Mouse (Mus musculus): Measurements from ENCODE around the gene BC035947.
A peak's percentile ranks its signal among the peaks of the same experiment; 100 is the strongest.
"Not testable (repeated sequence)": the region's sequence is repeated elsewhere in the genome, so short reads cannot be mapped to it uniquely, and the experiment has no call there.

Gene BC035947

DNA sequence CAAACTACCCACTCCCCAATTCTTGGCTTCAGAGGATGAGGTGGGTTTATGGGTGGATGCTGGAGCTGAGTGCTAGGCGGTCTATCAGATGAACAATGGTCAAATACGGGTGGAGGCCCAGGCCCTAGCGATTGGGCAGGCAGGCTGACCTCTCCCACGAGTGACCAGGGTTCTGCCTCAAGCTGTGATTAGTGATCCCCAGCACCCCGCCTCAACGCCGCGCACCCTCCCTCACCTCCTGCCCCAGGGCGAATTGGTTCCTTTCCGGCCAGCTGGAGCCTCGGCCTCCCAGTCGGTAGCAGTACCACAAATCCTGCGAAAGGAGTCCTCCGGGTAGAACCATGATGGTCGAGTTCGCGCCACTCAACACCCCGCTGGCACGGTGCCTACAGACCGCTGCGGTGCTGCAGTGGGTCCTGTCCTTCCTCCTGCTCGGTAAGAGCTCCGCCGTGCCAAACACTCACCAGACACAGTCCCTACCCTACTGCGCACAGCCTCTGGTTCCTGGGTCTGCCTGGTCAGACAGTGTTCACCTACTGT is at the start of gene BC035947:
Gene BC035947, minus strand, starts transcription at position 538 of the 540 bp plus-strand sequence.
- peak; percentile 65 for DNase-seq

DNA sequence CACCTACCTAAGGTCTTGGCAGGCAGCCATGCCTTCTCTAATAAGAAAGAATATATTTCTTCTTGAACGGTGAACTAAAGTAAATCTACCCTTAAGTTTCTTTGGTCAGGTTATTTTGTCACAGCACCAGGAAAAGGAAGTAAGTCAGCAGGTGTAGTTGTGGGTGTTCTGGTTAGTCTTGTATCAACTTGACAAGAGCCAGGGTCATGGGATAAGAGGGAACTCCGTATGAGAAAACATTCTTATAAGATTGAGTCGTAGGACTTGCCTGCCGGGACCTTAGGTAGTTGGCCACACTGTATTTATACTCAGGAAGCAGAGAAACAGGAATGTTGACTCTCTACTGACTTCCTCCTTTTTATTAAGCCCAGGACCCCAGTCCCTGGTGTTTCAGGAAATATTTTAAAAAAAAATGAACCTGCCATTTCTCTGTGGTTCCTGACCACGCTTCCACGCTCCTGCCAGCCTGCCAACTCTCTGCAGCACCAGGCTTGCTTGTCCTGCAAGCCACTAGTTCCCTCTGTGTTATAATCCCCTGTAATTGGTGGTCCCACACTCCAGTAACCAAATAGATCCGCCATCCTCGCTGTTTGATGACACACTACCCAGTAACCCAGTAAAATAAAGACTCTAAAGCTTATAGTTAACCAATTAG is 42.2 kb upstream of the BC035947 start:
- no peak for DNase-seq

DNA sequence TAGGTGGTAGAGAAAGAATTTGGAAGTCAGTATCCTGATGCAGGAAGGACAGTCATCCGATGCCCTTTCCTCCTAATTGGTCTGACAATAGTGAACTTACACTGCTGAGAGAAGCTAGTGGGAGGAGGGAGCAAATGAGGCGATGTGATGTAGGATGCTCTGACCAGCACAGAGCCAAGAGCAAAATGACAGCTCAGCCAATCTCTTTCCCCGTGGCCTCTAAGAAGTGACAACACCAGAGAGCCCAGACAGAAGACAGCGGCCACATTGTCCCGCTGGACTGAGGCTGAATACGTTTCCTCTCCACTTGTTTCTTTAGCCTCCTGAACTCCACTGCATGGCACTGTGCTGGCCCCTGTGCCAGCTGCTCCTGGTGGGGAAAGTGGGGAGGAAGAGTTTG is 37.0 kb upstream of the BC035947 start:
- no peak for DNase-seq

DNA sequence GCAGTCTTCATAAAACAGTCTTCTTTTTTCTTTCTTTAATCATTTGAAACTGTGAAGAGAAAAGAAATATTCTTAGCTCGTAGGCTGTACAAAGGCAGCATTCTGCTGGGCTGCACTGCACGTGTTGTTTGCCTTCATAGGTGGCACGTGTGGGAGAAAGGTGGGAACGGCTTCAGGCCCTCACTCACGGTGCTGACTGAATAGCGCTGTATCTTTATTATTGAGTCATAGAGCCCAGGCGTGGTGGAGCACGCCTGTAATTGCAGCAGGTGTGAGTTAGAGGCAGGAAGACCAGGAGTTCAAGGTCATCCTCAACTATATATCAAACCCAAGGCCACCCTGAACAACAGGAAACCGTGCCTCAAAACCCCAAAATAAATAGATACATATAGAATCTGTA is 34.3 kb upstream of the BC035947 start:
- no peak for DNase-seq

DNA sequence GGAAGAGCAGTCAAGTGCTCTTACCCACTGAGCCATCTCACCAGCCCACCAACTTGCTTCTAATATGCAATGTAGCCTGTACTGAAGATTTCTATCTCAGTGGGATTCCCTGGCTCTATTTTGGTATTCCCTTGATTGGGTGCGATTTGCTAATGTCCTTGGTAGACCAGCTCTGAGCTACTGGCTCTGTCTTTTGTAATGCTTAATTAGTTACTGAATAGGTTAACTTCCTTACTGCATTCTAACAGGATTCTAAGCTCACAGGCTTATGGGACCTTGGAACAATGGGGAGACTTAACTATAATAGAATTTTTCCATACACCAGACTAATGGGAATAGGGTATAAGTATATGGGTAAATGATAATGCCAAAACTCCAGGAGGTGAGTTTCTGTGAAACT is 31.7 kb upstream of the BC035947 start:
- not testable (repeated sequence) for DNase-seq

DNA sequence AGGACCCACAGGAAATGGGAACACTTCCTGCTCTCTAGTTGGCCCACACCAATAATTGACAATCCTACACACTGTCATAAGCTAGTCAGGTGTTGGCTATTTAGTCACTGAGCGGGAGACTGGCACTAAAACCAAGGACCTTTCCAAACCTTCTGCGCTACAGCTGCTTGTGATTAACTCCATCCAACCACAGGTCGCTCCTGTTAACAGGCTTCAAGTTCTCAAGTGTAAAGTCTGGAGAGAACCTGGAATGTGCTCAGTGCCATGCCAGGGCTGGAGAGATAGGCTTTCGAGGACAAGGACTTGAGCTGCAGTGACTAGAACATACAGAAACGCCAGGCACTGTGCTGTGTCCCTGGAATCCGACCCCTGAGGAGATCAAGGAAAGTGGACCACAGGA is 27.2 kb upstream of the BC035947 start:
- no peak for DNase-seq

DNA sequence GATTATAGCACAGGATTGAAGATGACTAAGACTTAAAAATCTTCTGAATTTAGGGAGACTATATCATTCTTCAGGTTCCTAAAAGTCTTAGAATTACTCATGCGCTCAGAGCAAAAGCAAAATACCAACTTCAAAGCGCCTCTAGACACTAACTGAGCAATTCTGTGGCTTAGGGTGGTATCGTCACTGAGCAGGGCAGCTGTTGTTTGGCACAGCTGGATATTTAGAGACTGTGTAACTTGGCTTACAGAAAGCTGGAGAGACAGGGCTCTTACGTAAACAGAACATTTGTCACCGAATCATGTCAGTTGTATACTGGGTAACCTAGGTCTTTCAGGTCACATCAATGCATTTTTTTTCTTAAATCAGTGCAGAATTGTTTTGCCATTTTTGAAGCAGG is 26.4 kb upstream of the BC035947 start:
- no peak for DNase-seq

DNA sequence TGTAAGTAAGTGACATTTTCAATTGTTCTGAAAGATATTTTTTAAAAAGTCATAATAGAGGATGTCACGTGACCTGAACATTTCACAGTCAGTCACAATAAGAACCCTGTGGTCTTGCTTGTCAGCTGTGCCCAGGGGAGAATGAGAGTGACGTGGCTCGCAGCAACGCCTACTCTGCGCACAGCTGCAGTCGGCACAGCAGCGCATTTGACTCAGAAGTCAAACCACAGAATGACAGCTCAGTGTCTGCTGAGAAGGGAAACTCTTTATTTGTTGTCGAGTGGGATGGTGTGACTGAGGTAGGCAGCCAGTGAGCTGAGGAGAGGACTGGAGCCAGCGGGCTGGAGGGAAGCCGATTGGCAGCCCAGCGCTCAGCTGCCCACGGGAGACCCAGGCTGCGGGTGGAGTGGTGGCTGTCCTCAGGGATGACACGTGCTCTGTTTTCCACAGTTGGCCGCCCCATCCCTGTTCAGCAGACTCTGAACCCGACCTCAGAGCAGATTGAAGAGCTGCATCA is 25.6 kb upstream of the BC035947 start:
- peak; percentile 27 for DNase-seq

DNA sequence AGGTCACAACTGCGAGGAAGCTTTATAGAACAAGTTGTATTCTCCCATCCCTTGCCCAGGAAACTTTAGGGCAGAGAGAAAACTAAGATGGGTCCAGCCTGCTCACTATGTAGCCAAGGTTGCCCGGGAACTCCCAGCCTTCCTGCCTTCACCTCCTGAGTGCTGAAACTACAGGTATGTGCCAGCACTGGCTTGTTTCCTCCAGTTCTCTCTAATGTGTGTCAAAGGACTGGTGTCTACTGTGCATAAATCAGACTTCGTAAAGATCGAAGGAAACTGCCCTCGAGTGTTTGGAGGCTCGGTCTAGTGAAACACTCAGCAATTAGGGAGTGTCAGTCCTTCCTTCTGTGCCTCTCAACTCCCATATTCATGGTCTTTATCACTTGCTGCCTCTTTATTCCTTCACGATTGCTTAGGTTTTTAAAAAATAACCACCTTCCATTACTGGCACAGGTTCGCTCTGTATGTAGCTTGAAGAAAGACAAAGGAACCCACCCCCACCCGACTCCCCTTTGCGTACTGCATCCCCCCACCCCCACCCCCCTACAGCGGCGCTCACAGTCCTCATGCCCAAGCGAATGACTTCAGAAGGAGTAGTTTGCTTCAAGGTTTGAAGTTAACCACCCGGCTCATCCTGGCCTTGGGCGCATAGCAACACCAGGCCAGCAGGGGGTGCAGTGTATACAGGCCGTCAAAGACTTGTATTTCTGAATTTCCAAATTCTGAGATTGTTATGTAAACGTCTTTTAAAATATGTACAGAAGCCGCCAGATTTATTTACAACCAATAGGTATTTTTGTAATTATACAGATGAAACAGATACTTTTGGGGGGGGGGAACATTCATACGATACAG is 24.6 kb upstream of the BC035947 start:
- DNase-seq = peak; percentile 80

DNA sequence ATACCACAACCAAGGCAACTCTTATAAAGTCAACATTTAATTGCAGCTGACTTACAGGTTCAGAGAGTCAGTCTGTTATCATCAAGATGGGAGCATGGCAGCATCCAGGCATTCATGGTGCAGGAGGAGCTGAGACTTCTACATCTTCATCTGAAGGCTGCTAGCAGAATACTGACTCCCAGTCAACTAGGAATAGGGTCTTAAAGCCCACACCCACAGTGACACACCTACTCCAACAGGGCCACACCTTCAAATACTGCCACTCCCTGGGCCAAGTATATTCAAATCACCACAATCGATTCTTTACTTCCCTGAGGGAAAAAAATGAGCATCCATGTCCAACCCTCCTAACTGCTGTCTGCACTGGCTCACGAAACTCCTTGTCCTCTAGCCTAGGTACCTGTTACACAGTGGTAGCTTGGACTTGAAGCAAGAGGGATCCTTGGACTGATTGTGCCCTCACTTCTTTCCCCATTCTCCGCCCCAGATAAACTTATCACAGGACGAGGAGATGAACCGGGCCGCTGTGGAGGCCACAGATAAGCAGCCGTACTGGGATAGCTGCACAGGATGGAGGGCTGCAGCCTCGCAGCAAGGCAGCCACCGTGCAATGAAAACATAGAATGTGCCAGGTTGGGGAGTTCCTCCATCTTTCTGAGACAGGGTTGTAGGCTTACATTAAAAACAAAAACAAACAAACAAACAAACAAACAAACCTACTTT is 22.6 kb upstream of the BC035947 start:
- DNase-seq = no peak

DNA sequence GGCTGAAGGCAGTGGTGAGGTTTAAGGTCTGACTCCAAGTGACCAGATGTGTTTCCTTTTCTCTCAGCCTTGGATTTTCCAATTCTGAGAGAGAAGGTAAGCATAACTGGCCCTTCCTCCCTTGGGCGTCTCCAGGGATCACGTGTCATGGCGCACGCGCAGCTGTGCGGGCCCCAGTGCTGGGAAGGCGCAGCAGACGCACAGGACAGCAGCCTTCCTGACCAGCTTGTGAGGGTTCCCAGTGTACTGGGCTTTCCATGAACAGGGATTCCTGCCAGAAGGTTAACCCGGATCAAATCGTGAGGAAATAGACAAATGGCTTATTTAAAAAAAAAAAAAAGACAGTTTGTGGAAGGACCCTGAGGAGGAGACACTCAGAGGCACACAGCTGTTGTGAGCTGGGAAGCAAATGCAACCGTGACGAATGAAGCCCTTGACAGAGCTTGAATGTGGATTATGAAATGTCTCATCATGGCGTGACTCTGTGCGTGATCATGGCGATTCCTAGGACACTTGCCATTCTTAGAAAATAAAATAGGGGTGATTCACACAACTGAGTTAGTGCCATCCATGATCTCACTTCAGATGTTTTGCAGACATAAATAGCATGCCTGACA is 20.3 kb upstream of the BC035947 start:
- DNase-seq = no peak

DNA sequence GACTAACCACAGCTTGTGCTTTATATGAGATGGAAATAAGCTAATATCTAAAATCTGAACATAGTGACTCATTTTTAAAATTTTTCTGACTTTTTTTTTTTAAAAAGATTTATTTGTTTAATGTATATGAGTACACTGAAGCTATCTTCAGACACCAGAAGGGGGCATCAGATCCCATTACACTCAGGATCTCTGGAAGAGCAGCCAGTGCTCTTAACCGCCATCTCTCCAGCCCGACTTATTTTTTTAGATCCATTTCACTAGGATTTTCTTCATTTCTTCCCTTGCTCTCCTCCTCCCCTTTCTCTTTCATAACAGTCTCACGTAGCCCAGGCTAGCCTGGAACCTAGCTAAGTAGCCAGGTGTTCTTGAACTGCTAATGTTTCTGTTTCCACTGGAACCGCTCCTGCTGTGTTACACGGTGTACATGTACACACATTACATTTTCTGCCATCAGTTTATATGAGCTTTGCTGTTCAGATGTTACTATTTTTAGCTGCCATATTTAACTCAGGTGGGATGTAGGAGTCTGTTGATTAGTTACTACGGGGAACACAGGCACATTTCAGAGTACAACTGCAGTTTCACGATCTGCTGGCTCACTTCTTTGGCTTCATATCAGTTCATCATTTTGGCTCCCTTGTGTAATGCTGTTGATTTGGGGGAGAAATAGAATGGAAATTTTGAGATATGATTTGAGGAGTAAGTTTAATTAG is 18.7 kb upstream of the BC035947 start:
- no peak for DNase-seq

DNA sequence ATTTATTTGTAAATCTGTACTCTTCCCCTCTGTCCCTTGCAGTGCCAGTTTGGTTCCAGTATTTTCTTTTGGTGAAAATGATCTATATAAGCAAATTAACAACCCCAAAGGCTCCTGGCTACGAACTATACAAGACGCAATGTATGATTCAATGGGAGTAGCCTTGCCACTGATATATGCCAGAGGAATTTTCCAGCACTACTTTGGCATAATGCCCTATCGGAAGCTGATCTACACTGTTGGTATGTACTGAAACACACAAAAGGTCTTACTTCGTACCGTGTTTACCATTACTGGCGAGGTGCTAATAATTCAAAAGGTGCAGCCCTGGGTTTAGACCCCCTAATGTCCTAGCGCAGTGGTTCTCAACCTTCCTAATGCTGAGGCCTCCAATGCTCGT is 17.1 kb upstream of the BC035947 start:
- no peak for DNase-seq

DNA sequence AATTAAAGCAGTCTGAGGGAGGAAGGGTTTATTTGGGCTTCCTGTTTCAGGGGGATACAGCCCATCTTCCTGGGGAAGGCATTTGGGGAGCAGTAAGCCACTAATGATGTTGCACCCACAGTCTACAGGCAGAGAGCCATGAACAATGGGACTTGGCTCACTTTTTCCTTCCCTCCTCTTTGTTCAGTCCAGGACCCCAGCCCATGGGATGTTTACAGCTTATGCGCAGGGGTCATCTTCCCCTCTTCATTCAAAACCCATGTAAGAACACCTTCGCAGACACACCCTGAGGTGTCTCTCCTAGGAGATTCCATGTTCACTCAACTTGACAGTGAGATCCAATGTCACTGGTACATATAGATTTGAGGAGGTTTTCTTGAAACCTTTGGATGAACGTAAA is 16.4 kb upstream of the BC035947 start:
- no peak for DNase-seq

DNA sequence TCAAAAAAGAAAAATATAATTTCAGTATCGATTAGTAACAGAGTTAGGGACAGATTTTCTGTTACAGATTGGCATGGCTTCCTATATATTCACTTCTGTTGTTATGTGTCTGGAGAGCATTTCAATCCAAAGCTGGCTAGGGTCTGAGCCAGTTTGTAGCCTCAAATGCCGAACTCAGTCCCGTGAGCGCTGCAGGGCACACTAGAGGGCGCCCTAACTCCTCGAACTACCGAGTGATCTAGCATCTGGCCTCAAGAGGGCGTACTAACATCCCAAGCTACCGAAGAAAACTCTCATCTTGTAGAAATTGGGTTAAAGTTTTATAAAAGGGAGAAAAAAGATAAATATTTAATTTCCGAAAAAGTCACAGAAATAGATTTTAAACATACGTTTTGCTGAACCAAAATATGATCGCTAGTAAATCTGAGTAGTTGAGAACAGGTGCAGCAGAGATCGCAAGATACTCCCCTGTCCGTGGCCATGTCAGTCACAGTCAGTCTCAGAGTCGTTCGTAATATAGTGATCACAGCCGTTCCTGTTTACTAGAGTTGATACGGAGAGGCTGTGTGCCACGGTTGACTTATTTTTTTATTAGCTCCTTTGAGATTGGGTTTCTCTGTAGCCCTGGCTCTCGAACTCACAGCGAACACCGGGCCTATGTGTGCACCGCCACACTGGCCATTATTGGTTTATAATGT is 13.4 kb upstream of the BC035947 start:
- DNase-seq = peak; percentile 82

DNA sequence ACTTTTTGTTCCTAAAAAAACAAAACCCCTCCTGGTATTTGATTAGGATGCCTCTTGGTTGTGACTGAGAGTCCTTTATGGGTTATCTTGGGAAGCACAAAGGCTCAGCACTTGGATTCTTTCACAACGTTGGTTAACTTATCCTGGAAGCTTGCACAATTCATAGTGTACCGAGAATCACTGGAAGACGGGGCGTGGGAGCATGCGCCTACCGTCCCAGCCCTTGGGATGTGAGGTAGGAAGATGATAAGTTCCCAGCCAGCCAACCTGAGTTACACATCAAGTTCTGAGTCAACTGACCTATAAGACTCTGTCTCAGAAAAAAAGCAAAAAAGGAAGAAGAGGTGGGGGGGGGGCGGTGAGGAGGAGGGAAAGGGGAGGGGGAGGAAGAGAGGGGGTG is 6.9 kb upstream of the BC035947 start:
- DNase-seq = no peak

DNA sequence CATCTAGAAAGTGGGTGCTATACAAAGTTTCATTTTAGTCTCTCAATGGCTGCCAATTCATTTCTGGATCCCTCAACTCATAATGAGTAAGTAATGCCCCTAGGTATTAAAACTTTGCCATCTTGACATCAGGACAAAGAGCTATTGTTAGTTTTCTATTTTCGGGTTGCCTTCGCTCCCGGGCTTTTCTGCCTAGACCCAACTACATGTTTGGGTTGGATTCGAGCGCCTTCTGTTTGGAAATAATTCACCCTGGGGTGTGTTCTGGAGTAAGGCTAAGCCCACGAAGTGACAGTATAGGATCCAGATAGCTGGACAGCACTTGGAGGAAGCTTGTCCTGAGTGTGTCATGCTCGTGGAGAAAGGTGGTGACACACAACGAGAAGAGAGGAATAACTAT is 798 bp upstream of the BC035947 start:
- no peak for DNase-seq

DNA sequence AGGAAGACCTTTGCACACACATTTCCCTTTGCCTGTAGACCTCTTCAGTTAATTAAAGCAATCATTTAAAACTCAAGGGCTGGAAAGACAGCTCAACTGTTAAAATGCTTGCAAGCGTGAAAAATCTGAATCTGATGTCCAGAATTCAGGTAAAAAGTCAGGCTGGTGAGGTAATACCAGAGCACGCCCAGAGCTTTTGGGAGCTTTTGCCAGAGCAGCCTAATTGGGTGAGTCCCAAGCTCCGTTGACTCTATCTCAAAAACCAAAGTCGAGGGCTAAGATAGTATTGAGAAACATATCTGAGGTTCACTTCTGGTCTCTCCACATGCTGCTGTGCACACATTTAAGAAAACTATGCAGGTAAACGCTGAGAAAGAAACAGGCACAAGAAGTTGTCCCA is 1.1 kb downstream of the BC035947 start, which contains the start of gene Mogat1:
Gene Mogat1, plus strand, starts transcription at position 130 of the 400 bp plus-strand sequence.
- DNase-seq = peak; percentile 89

DNA sequence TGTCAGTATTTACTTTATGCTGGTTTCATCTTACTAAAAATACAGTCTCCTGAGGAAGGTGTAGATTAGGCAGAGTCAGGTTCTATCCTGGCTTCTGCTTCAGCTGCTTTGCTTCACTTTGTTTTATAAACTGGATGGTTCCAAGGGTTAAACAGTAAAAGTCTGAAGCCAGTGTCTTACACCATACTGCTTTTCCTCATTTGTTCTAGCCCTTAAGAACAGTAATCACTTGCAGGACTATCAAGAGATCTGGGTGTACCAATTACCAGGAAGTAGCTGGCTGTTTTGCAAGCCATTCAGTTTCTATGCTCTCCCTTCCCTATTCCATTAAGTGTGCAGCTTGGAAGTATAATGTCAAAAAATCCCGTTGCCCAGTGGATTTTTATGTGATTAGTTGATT is 4.8 kb downstream of the BC035947 start:
- DNase-seq = no peak

DNA sequence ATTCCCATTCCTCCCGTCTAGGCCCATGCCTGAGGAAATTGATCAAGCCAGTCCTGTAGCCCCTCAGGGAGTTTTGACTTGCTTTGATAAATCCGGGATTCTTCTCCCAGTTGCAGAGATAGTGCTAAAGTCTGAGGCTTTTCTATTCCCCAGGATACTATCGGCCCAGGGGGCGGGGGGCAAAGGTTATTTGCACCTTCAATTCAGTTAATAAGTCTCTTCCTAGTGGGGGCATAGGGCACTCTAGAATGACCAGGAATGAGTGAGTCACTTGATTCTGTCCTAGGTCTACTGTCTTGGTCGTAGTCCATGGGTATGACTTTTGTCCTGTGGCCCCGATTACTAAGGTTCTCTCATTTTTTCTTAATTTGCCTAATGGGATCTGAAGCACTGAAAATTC is 9.4 kb downstream of the BC035947 start:
- DNase-seq = peak; percentile 94

DNA sequence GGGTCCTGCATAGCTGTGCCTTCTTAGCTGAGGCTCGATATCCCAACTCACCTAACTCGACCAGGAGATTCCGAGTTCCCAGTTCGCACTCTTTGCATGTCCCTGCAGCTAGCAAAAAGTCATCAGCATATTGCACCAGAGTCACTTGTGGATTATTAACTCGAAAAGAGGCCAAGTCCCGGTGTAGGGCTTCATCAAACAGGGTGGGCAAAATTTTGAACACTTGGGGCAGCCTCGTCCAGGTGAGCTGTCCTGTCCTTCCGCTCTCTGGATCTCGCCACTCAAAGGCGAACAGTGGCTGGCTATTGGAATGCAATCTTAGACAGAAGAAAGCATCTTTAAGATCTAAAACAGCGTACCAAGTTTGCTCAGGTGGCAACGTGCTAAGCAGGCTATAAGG is 10.1 kb downstream of the BC035947 start:
- peak; percentile 78 for DNase-seq

Data from kidney, adult 9 months (tissue).